Mouse (Mus musculus) lung, postnatal 0 days (tissue): ENCODE measurements around the gene Cngb1.

Source experiments
- CTCF ChIP-seq: IDR thresholded peaks from 2 replicates; pipeline ENCODE4 v1.5.1; 2016; ENCODE audit warnings: antibody characterized with exemption, mild to moderate bottlenecking
- EP300 ChIP-seq: IDR thresholded peaks from 2 replicates; pipeline ENCODE4 v1.6.1; 2016; ENCODE audit warnings: antibody characterized with exemption, mild to moderate bottlenecking, control low read depth

GRCm38 (mm10) chr8:95348356-95348755 is 42.0 kb upstream of the Cngb1 start:
- TF ChIP-seq CTCF = no peak
- no peak for TF ChIP-seq EP300
